Mouse (Mus musculus) C2C12 (cell line): ENCODE data around the gene Ccdc32.

Source experiments
- CEBPB ChIP-seq: IDR thresholded peaks from one replicate; pipeline ENCODE4 v1.6.1; 2011; ENCODE audit warnings: low read depth, mild to moderate bottlenecking, control low read depth, moderate library complexity
- CTCF ChIP-seq: IDR thresholded peaks from one replicate; pipeline ENCODE4 v1.5.1; 2011; ENCODE audit not compliant: control insufficient read depth, insufficient read depth, insufficient read length
- MAX ChIP-seq: IDR thresholded peaks from one replicate; pipeline ENCODE4 v1.6.1; 2011; ENCODE audit warnings: mild to moderate bottlenecking, control low read depth
- MYOD1 ChIP-seq: IDR thresholded peaks from one replicate; pipeline ENCODE4 v1.6.1; 2011; ENCODE audit warnings: low read depth; ENCODE audit not compliant: control insufficient read depth, insufficient read length
- USF1 ChIP-seq: IDR thresholded peaks from one replicate; pipeline ENCODE4 v1.6.1; 2011; ENCODE audit warnings: low read depth, mild to moderate bottlenecking, control low read depth, moderate library complexity

DNA sequence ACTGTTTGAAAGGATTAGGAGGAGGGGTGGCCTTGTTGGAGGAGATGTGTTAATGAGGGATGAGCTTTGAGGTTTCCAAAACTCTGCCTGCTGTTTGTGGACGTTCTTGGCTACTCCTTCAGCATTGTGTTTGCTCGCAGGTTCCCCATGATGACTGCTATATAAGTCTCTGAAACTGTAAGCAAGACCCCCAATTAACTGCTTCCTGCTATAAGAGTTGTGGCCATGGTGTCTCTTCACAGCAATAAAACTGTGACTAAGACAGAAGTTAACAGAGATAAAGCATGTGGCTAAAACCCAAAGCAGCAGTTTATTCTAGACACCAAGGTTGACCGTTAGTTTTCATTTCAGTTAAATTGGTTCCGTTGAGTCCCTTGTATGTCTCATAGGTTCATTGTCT is 18.7 kb upstream of the Ccdc32 start:
- TF ChIP-seq CTCF (no peak), MYOD1 (no peak), MAX (no peak), USF1 (no peak), CEBPB (no peak)
